Mouse (Mus musculus) cerebellum, adult 18-20 months (tissue): Measurements from ENCODE around the gene Gm15130.

Experiments
- DNase-seq, 2 experiments: peaks; one replicate each; pipeline ENCODE4 v3.0.0; 2021

Gm15130 gene

DNA sequence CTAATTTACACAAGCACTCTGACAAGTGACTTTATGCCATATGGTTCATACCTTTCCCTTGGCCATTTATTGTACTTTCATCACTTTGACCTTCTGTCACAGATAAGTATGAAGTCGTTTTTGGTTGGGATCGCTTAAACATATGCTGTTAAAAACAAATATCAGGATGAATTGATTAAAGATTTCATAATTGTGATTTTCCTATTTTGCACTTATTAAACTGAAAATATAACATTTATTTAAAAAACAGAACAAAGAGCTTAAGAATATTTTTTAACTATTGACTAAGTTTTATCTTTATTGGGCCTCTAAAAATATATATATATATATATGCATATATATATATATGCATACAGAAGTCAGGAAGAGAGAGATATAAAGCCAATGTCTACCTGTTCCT is at the start of gene Gm15130:
Gene Gm15130, minus strand, starts transcription at position 101 of the 400 bp plus-strand sequence.
- DNase-seq: no peak

DNA sequence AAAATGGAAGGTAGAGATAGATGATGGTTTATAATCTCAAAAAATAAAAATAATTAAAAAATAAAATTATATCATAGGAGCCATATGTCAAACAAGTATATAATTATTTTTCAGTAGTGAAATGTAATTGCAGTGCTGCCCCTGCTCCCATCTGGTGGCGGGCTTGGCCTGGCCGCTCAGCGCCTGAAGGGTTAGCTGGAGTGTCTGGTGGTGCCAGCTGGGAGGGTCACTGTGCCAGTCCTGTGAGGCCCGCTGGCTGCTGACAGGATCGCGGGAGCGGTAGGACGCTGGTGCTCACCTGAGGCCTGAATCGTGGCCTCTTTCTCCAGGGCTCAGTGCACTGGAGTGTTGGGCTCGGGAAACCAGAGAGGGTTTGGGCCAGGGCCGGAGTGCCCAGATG is 29.3 kb upstream of the Gm15130 start:
- no peak for DNase-seq

DNA sequence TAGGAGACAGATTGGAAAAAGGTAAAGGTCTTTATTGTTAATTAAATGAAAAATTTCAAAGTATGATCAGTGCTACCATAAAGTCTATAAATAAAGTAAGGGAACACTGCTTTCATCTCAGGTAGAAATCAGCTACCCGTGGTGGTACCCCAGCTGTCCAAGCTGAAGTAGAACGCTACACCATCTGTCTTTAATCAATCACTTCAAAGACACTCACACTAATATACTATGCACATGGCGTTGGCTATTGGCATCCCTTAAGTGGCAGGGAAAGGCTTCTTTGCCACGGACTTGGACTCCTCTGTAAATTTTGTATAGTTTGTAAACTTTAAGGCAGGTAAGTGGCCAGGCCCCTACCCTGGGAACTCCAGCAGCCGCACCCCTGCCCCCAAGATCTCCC is 17.0 kb downstream of the Gm15130 start:
- no peak for DNase-seq

DNA sequence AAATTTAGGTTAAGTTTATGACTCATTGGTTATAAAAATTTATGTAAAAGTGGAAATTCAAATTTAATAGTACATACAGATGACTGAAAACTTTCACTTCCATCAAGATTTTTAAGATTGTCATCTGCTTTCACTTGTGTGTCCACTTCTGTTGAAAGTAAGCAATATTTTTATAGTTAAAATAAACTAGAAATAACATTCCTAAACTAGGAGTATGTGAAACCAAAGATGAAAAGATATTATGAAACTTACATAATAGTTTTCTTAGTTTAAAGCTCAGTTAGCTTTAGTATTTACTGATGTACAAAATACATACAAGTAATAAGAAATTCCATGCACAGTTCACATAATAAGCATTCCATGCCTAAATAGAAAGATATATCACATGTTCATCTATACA is 46.9 kb downstream of the Gm15130 start, which contains the start of gene Gm13941:
Gene Gm13941, minus strand, starts transcription at position 101 of the 400 bp plus-strand sequence.
- no peak for DNase-seq
